Mouse (Mus musculus): Measurements from ENCODE around the gene Gm9999.
"Not testable (repeated sequence)": the region's sequence is repeated elsewhere in the genome, so short reads cannot be mapped to it uniquely, and the experiment has no call there.

Gene Gm9999

DNA sequence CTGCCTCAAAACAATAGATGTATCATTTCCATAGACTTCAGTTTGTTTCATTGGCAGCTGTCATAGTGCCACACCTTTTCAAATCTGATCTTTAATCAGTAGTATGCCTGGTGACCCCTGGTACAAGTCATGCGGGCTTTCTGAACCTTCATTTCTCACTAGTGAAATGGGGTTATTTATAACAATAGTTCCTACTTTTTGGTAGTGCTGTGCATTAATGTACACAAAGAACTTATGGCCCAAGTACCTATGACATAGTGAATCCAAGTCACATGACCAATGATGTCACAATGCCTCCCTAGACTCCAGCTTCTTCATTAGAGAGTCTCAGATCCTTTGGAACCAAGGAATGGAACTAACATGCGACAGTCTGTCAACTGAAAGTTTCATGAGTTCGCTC lies at the start of gene Gm9999:
TSS of gene Gm9999 (plus strand) at position 301 of the 400 bp plus-strand sequence.
- DNase-seq: no peak

DNA sequence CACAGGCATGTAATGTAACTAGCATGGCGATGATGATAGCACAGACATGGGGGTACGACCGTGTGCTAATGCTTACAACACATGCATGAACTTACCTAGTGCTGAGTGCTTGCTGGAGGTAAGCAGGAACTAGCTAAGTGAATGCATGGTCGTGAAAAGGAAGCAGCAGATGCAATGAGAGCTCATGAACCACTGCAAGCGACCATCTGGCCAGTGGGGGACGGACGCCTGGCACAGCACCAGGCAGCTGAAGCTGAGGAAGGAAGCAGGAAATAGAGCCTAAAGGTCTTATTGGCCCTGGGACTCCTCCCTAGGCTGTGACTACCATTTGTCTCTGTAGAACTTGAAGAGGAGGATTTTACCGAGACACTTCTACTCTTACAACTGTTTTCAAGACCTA lies 48.6 kb upstream of the Gm9999 start:
- no peak for DNase-seq

DNA sequence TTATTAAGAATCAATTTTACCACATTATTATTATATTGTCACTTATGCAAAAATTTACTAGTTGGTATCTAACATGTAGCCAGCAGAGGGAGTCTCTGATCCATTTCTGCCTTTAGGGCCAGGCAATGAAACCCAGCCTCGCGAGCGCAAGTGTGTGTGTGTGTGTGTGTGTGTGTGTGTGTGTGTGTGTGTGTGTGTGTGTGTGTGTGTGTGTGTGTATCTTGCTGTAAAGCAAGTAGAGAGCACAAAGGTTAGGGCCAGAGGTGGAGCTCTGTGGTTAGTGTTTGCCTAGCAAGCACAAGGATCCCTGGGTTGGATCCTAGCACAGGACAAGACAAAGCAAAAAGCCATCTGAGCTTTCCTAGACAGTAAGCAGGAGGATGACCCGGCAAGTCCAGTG lies 47.5 kb upstream of the Gm9999 start:
- peak; percentile 23 for DNase-seq

DNA sequence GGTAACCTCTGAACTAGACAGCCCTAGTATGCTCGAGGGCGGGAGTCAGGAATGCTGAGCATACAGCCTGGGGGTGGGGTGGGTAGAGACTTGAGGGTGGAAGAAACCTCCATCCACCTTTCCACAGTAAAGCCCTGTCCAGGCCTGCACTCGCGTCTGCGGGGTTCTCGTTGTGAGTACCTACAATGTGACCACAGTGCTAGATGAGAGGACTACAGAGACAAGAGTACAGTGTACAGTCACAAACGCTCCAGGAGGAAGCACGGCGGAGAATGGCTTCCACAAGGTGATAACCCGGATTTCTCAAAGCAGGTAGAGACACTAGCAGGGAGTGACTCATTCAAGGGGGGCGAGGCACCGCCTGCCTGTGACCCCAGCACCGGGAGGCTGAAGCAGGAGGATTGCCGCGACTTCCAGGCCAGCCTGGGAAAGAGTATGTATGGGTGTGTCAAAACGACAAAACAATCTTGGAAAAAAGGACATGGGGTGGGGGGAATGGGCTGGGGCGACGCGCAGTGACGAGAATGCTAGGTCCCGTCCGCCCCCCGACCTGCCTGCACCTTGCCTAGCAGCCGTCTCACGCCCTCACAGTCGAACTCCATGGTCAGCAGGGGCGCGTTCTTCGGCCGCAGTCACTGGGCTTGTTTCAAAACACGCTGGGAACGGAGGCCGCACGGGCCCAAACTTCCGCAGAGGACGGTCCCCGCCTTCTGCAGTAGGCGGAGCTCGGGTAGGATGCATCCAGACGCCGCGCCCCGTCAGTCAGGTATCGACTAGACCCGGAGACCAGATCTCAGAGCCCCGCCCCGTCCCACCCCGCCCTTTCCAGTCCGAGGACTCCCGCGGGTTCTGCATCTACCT lies 25.3 kb upstream of the Gm9999 start, which contains the start of gene Uevld:
TSS of gene Uevld (minus strand) at position 697 of the 861 bp plus-strand sequence.
- DNase-seq: peak; percentile 94

DNA sequence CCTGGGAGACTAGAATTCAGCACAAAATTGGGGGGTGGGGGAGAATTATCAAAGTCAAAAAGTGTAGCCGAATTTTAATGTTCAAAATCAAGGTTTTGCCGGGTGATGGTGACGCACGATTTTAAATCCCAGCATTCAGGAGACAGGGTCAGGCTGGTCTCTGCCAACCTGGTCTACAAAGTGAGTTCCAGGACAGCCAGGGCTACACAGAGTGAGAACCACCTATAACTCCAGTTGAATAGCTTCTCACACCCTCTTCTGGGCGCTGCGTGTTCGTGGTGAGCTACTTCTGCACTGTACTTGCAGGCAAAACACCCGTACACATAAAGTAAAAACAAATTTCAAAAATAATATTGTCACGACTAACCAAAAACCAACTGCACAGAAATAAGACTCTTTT lies 24.5 kb upstream of the Gm9999 start:
- no peak for DNase-seq

DNA sequence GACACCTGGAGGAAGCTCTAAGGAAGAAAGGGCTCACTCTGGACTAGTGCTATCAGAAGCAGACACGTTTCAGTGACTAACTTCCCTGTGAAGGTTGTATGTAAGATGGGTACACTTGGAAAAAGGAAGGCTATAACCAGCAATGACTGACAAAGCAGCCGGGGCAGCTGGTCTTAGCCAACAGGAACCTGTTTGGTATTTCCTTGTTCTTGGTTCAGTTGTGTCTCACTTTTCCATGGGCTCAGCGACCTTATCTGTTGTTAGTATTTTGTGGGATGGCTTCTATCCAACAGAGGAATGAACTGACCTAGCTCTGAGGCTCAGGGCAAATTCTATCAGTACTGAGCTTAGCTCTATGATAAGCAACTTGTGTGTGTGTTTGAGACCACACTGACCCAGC lies 22.4 kb upstream of the Gm9999 start:
- peak; percentile 19 for DNase-seq

DNA sequence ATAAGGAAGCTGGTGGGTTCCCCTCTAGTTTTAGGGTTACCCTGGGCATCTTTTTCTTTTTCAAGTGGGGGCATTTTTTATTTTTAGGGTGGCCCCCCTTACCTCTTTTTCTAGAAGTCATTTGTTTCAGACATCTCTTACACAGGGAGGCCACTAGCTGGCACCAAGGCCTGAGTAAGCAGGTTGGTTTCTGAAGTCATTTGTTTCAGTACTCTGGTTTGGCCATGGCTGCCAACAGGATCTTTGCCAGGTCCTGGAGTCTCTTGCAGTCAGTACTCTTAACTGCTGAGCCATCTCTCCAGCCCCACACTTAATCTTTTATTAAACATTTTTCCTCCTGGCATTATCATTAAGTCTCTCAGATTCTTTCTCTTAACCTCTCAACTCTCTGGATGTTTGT lies 21.2 kb upstream of the Gm9999 start:
- DNase-seq: no peak

DNA sequence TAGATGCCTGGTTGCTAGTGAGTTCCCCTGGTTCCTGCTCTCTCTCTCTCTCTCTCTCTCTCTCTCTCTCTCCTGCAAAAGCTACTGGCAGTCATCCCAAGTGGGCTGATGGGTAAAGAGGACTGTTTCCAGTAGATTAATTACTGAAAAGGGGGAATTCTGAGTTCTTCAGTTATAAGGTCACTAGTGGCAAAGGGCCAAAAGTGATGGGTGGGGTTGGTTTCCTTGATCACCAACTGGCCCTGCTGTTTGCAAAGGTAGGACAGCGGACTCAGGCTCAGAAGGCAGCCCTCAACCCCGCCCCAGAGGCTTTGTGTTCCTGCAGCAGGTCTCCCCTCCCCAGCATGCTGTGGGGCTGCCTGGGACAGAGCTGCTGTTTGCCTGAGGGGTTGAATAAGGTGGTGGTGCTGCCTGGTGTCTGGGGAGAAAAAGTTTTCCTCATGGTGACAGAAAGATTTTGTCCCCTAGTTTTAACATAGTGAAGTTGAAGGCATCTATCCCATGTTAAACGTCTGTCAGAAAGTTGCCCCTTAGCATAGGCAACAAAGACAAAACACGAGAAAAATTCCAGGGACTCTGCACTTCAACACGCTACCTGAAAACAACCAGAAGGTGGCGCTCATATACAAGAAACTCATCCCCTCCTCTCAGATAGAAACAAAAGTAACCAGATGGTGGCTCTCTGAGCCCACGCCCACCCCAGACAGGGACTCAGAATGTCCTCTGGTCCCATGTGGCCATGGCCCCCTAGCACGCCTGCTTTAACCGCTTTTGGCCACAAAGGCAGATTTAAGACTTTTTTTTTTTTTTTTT lies 20.4 kb upstream of the Gm9999 start:
- DNase-seq: peak; percentile 59

DNA sequence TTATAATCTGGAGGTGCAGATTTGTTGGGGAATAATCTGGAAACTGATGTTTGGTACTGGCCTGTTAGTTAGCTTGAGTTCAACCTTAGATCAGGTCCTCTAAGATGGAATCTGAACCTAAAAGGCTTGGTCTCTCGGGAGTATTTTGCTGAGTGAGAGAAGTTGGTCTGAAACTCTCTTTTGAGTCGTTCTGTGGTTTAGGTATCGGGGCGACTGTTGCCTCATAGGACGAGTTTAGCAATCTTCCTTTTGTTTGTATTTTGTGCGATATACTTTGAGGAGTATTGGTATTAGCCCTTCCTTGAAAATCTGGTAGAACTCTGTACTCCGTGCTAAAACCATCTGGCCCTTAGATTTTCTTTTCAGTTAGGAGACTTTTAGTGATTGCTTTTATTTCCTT lies 19.3 kb upstream of the Gm9999 start:
- DNase-seq: no peak

DNA sequence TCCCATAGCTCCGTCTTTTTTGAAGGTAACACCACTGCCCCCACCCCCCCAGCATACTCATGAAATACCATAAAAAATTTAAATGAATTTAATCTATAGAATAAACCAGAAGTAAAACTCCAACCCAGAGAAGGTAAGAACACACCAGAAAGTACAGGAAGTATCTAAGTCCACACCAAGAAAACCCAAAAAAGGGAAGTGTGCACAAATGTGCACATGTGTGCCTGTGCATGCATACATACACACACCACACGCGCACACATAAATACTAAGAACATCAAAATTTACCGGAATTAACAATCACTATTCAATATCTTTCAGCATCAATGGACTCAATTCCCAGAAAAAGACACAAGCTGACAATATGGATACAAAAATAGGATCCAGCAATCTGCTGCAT lies 13.5 kb upstream of the Gm9999 start:
- no peak for DNase-seq

DNA sequence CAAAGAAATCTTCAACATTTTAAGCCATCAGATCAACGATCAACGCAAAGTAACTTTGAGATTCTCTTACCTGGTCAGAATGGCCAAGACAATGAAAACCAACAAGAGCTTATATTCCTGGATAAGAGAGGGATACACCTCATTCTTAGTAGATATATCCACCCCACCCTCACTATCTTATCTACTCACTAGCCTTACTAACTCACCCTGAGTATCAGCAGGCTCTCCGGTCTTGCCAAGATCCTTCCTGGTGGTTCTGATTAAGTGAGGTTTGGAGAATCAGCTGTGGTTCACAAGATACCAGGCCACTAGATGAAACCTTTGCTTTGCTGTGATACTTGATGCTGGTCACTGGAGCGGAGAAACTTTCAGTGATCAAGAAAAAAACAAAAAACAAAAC lies 8.7 kb upstream of the Gm9999 start:
- DNase-seq: no peak

DNA sequence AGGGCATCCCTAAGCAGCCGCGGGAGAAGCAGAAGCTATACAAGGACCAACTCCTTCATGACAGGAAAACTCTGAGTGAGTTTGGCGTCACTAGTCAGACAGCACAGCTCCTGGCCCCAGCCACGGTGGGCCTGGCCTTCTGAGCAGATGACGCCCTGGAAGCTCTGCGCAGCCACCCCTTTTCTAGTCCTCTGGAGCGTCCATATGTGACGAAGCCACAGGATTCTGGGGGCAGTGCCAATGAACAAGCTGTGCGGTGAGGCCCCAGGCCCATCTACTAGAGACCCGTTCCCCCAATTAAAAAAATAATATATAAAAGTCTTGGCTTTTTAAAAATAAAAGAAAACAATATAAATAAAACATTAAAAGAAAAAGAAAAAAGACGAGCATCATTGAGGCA lies 7.9 kb upstream of the Gm9999 start:
- no peak for DNase-seq

DNA sequence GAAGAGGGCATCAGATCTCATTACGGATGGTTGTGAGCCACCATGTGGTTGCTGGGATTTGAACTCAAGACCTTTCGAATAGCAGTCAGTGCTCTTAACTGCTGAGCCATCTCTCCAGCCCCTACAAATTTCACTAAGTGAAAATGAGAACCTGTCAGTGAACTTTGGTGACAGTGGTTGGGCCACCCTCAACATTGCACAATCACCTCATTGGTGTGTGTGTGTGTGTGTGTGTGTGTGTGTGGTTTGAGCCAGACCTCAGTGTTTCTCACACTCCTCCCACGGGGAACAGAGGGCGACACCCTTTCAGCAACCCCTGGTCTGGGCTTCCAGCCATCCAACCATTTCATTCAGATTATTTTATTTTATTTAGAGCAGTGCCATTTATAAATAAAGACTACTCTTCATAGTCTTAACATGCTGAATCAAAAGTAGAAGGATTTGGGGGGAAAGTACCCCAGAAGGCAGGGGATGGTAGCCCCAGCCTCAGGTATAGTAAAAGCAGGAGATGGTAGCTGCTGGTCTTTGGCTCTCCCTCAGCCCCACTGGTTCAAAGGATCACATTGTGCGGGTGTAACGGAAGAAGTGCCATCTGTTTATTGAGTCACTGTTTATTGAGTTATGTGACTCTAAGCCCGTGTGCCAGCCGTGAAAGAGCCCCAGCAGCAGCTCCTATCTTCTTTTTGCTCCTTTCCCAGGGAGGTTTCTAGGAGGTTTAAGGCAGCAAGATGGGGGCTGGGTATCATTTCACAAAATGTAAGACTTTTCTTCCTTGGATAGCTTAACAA lies 2.5 kb downstream of the Gm9999 start:
- DNase-seq: no peak

DNA sequence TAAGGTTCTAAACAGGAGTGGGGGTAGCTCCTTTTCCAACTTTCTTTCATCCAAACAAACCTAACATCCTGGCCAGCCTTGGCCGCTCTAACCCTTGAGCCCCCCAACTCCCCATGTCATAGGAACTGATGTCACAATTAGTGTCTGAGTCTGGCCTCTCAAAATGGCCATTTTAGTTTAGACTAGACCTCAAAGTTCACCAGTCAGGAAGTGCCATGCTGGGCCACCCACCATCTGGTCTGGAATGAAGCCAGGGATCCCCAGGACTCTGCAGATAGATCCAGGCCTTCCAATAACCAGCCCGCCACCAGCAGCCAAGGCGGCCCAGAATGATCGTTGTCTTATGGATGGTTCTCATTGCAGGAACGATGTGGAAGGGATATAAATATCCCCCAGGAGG lies 3.3 kb downstream of the Gm9999 start:
- DNase-seq: no peak

DNA sequence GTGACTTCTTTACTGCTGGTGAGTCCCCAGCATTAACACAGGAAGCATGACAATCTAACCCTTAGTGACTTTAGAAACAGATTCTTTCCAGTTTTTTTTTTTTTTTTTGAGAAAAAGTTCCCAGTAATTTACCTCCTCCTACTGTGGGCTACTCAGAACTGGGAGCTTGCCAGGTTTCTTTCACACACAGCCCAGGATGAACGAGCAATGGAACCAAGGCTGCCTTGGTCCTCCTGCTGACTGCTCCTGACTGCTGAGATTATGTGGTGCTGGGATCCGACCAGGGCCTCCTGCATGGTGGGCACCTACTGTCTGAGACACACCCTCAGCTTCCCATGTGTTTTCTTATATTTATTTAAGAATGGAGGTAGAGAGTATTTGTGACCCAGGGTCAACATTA lies 3.7 kb downstream of the Gm9999 start:
- no peak for DNase-seq

DNA sequence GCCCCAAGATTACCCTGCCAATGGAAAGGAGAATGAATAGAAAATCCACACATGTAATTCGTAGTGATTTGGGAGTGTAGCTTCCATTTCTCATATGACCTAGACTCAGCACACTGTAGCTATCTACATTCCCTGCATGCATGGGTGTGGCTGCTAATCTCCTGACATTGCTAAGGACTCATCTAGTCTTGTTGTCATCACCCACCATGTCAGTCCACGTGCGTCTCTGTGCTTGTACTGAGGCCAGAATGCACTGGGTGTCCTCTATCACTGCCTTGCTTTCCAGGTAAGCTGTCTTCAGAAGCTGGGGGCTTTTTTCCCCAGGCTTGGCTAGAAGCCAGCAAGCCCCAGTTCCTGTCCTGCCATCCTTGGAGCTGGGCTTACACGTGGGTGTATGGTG lies 6.0 kb downstream of the Gm9999 start:
- not testable (repeated sequence) for DNase-seq

DNA sequence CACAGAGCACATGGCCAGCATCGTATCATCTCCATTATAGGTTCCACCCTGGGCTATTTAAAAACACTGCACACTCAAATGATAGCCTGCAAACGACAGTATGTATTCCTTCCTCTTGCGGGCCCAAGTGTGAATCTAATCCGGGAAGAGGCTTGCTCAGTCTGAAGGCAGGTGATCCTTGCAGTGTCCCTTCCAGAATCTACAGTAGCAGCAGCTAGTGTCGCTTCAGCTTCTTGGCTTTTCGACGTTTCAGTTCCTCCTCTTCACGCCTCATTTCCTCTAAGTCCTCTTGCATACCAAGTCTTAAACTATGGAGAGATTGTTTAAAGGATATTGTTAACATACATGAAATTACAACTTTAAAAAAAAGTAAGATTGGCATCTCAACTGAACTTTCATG lies 9.7 kb downstream of the Gm9999 start:
- no peak for DNase-seq

DNA sequence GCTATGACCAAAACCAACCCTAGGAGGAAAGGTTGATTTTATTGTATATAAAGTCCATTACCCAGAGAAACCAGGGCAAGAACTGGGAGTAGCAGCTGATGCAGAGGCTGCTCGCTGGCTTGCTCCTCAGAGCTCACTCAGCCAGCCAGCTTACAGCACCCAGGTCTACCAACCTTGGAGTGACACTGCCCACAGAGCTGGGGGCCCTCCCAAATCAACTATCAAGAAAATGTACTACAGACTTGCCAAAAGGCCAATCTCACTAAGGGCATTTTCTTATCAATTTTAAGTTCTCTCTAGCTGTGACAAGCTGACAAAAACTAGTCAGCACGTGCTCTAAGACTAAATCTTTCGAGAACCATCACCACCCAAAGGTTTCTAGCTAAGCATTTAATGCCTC lies 12.2 kb downstream of the Gm9999 start:
- no peak for DNase-seq

DNA sequence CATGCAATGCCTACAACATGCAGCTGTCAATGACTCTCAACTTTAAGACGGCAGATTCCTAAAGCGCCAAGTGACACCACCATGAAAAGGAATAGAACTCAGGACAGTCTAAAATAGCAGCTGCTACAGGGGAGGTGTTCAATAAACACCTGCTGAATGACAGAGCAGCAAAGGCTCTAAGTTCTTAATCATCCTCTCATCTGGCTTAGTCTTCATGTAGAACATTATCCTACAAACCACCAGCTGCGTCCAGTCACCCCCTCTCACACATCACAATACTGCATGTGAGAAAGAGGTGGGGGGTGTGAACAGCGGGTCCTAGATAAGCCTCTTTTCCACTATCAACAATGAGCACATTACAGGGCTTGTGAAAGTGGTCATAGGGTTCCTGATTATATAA lies 13.6 kb downstream of the Gm9999 start:
- no peak for DNase-seq

DNA sequence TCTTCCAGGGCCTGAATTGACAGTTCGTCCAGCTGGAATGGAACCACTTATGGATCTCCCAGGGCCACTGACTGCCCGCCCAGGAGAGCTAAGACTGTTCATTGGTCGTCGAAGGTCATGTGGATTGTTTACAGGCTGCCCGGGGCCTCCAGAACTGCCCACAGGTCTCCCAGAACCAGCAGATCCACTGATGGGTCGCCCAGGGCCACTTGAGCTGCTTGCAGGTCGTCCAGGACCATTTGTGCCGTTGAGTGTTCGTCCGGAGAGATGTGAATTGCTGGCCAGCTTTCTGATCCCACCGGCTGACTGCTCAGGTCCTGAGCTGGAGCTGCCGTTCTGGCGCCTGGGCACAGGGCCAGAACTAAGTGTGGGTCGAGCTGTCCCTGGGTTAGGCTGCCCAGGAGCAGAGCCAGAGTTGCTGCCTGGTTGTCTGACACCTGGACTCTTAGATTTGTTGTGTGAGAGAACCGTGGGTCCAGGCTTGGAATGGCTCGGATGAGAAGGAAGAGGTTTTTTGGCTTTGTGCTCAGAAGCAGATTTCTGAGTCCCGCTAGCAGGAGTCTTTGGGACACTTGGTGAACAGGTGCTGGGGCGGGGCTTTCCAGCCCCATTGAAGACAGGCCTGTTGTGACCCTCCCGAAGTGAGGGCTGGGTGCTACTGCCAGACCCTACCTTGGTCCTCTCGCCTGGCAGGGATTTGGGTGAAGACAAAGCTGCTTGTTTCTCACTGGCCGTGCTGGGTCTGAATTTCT lies 14.4 kb downstream of the Gm9999 start:
- peak; percentile 67 for DNase-seq

DNA sequence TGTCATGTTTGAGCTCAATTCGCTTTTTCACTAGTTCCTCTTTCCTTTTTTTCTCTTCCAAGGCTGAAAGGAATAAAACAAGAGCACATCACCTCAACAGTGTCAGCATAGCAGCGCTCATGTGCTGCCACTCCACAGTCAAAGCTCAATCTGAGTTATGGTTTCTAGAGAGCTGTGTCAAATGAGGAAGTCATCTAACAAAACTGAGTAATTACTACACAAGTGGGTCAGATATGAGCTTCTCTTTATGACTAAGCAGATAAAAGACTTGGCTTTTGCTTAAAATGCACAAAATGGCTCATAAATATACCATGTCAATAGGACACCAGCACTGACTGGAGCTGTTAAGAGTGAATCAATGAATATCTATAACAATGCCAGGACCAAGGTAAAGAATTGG lies 15.6 kb downstream of the Gm9999 start:
- DNase-seq: no peak

DNA sequence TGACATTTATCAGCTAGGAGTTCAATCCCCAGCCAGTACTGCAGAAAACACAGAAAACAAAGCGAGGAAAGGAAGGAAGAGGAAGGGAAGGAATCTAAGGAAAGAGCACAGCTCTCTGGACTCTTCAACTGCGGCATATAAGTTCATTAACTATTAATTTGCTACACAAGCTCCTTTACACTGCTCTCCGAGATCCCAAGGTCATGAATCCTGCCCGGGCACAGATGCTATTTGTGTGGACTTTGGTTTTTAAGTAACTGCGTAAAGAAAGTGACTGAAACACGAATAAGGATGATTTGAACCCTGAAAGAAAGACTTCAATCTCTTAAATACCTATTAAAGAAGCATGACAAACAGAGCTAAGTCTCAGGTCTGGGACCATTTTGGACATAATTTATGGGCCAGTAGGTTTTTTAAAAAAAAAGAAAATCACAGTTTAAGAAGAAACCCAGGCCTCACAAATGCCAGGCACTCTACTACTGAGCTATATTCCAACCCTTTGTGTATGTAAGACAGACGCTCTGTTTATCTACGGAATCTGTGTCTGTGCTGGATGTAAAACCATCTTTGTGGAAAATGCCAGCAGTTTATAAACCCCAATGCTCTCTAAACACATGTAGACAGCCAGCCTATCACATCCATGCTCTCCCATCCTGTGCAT lies 16.7 kb downstream of the Gm9999 start:
- peak; percentile 70 for DNase-seq

Data from kidney, adult 11 months (tissue).